Mouse (Mus musculus): ENCODE results near the gene 4930402F06Rik.

- TF ChIP-seq POLR2A (IDR thresholded peaks at IDR 0.05; ENCODE audit: low read depth, low read length) (no peak), CTCF (IDR thresholded peaks at IDR 0.05; ENCODE audit: extremely low read depth, insufficient read depth, insufficient read length, insufficient replicate concordance) (no peak)
These were observed 35.5 kb upstream of the 4930402F06Rik start for GRCm38 (mm10) chr2:35432472-35432871.
